Mouse (Mus musculus): ENCODE data around the gene Ktn1.

Ktn1 gene

DNA sequence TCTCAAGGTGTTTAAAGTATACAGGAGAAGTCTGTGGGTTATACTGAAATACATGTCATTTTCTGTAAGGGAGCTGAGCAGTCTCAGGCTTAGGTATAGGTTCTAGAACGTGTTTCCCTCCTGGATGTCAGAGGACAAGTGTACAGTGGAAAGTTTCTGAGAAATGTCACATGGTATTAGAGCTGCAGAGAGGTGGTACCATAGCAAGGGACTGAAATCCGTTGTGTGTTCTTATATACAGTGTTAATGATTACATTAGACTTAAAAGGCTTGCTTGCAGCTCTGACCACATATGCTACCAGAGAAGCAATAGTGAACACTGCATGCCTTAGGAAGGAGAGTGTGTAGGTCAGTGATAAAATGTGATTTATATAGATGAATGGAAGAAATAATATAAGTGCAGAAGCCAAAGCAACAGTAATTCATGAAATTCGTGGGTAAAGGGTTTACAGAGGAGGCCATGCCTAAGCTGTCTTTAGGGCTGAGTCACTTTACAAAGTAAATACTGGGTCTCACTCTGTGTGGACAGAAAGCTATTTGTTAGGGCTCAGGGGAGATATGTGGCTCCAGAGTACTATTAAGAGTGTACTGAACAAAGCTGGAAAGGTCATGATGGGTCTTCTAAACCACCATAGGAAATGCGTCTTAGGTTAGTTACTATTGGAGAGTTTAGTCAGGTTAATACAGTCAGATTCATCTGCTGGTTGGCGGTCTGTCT lies 17.0 kb downstream of the Ktn1 start:
- DNase-seq (ENCODE audit: low read depth, low spot score), result no peak

DNA sequence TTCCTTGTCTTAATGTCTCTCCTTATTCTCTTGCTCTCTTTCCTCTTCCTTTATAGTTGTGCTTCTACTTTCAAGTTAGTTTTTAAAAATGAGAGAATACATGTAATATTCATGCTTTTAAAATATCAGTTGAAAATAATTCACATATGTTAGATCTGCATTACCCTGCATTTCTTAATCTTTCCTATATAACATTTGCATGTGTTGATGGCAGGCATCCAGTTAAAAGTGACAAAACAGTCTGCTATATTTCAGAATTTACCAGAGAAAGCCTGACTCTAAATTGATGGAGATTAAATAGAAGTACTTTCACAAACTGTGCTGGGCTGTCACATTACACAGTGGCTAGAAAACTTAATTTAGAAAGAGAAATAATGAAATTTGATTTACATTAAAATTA lies 19.8 kb downstream of the Ktn1 start:
- DNase-seq (ENCODE audit: low read depth, low spot score), result no peak

DNA sequence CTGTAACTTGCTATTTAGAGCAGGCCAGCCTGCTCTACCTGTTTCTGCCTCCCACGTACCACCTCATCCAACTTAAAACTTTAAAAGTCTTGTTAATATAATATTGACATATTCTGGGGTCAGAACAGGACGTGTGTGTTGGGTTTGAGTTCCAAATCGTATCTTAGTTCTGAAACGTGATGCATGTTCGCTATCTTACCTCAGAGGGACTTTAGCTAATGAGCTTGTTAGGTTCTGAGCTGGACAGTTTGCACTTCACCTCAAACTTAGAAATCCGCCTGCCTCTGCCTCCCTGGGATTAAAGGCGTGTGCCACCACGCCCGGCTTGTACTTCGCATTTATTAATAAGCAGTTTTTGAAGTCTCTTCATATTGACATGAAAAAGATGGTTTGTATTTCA lies 34.6 kb downstream of the Ktn1 start:
- no peak for DNase-seq (ENCODE audit: low read depth, low spot score)

DNA sequence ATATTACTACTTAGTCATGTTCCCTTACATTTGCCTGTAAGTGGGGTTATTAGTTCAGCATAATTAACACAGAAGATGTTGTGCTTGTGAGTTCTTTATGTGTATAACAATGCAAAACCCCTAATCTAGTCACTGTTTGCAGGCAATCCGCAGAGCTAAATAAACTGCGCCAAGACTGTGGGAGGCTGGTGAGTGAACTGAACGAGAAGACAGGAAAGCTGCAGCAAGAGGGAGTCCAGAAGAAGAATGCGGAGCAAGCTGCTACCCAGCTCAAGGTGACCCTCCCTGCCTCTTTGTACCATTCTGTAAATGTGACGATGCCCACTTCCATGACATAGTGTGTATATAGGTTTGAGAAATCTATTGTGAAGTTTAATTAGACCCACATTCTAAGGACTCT lies 36.3 kb downstream of the Ktn1 start:
- DNase-seq (ENCODE audit: low read depth, low spot score), result no peak

DNA sequence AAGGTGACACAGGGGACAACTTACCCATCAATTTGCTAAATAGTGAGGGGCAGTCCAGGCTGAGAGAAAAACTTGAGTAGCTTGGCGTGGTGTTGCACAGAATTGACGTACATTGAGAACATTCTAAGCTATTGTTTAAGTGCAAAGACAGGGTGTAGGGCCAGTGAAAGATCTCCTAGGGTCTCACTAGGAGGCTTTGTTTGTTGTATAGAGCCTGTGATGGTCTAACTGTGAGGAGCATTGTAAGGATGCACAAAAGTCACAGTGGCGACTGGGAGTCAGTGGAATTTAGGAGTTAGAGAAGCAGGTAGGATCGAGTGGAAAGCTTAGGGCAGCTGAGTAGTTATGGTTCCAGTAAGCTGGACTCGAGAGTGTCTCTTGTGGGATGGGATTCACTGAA lies 50.9 kb downstream of the Ktn1 start:
- DNase-seq (ENCODE audit: low read depth, low spot score), result no peak

DNA sequence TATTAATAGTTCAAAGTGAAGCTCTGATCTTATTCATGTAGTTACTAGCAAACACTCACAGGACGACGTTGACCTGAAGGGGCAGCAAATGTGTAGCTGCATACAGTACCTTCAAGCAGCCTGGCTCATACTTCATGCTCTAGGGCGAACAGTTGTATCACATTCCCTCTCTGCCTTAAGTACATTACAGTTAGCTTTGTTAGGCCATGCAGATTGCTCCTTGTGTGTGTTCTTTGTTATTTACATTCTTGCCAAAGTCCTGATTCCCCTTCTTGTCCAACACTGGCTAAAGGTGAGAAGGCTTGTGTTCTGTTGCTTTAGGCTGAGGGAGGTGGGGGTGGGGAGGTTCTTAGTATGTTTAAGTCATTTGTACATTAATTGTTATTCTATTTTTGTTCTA lies 61.3 kb downstream of the Ktn1 start:
- no peak for DNase-seq (ENCODE audit: low read depth, low spot score)

DNA sequence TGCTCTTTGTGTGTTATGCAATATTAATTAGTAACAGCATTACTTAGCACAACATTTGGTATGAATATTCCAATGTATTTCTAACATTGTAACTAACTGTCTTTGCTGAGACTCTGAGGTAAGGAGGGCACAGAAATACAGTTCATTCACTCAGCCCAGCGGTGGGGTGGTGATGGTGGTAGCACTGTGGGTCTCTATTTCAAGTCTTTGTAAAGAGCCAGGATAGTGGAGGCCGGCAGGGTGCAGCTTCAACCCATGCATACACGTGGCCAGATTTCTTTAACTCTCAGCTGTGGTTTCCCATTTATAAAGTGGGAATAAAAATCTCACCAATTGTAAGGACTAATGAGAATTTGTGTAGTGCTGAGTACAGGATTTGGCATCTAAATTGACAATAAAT lies 67.5 kb downstream of the Ktn1 start:
- DNase-seq (ENCODE audit: low read depth, low spot score), result no peak

DNA sequence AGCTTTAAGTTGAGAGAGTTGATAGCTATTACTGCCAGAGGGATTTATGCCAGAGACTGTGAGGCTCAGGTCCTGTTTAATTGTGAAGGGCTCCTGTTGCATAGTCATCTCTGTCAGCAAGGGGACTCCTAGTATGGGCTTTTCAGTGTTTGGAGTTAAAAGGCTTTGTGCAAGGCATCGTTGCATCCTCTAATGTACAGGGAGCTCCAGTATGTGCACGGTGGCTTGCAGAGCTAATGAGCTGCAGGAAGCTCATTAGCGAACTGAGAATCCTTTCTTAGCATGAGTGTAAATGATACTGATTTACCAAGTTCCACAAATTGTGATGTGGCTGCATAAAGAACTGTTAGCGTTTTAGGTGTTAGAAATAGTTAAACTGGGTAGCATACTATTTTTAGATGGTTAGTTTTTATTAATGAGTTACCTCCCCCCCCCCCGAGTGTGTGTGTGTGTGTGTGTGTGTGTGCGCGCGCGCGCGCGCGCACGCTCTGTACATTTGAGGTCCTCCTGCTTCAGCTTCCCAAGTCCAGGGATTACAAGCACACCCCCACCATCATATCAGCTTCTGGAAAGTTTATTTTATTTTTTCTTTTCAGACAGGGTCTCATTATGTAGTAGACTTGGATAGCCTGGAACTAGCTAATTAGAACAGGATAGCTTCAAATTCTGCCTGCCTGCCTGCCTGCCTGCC lies 69.8 kb downstream of the Ktn1 start:
- no peak for DNase-seq (ENCODE audit: low read depth, low spot score)

DNA sequence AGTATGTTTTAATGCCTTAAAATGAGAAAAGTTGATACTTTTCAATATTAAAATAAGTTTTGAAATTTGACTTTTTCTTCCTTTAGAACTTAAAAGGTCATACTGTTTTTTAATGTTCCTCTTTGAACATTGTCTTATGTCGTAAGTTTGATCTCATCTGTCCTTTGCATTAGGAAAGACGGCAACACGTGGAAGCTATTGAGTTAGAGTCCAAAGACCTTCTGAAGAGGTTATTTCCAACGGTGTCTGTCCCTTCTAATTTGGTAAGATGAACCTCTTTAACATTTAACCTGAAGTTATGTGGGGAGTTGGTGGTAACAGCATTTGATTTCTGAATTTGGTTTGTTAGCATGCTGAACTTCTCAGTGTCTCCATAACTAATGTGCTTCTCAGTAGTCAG lies 71.8 kb downstream of the Ktn1 start:
- no peak for DNase-seq (ENCODE audit: low read depth, low spot score)

DNA sequence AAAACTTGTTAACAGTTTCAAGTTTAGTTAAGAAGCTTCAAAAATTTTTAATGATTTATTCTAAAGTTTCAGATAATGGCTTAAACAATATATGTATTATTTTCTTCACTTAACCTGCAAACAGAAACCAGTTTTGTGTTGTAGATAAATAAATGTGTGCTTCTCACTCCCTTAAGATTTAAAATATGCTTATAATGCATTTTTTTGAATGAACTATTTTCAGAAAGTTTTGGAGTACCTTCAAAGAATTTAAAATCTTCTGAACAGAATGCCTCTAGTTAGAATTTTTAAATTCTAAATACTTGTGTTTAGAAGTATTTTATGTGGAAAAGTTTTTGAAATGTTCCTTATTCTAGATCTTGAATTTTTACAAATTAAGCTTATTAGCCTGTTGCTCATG lies 74.8 kb downstream of the Ktn1 start:
- no peak for DNase-seq (ENCODE audit: low read depth, low spot score)

DNA sequence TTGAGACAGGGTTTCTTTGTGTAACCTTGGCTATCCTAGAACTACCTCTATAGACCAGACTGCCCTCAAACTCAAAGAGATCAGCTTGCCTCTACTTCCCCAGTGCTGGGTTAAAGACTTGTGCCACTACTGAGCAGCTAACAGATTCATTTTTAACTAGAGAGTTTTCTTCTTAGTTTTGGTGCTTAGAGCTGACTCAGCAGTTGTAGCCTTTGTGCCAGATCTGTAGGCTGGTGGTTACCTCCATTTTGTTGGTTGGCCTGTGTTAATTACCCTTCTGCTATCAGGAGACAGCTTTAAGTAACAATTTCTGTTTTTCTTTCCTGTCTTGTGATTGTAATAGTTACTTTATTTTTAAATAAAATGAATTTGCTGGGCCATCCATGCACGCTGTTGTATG lies 80.3 kb downstream of the Ktn1 start:
- DNase-seq (ENCODE audit: low read depth, low spot score), result no peak

DNA sequence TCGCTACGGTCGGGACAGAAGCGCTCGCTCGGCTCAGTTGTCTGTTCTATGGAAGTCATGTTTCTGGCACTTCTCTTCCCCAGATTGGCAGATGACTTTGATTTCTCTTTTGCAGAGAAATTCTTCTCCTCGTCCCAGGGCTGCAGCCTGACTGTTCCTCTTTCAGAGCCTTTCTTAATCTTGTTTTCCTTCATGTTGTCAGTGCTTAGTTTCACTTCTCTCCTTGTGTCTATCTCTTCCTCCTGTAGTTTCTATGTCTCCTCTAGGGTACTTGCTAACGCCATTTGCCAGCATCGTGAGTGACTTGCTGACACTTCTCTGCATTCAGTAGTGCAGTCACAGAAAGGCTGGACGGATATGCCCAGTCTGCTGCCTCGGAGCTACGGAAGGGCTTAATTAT lies 87.1 kb downstream of the Ktn1 start:
- no peak for DNase-seq (ENCODE audit: low read depth, low spot score)

DNA sequence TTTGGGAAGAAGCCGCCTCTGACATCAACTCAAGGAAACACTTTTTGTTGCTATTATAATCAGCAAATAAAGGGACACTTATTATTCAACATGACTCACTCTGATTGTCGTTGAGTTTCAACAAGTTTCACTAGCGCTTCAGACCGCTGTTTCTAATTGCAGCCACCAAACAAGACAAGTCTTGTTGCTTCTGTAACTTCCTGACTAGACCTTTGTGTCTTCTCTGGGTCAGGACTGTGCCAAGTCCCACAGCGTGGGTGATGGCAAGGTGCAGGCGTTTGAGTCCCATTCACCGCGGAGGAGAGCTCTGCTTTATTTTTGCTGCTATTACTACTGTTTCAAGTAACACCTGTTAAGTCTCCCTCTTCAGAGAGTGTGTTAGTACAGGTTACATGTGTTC lies 88.2 kb downstream of the Ktn1 start:
- DNase-seq (ENCODE audit: low read depth, low spot score), result no peak

DNA sequence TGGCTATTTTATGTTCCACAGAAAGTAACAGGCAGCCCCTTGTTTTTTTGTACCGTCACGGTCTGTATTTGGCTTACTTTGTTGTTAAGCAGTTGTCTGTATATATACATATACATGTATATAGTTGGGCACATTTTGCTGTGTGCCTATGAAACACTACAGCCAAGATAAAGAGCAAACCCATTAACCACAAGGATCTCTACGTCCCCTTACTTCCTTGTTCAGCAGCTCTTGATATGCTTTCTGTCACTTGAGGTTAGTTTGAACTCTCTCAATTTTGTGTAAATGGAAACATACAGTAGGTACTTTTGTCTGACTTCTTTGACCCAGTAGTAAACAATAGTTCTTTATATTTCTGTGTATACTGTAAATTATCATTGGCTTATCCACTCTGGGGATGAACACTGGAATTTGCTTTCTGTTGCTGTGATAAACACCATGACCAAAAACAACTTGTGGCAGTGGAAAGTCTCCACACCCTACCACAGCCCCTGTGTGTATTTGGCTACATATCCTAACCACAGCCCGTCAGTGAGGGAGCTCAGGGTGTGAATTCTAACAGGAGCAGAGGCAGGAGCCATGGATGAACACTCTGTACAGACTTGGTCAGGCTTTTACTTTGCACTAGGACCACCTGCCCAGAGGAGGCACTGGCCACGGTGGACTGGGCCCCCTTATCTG lies 92.2 kb downstream of the Ktn1 start:
- no peak for DNase-seq (ENCODE audit: low read depth, low spot score)

DNA sequence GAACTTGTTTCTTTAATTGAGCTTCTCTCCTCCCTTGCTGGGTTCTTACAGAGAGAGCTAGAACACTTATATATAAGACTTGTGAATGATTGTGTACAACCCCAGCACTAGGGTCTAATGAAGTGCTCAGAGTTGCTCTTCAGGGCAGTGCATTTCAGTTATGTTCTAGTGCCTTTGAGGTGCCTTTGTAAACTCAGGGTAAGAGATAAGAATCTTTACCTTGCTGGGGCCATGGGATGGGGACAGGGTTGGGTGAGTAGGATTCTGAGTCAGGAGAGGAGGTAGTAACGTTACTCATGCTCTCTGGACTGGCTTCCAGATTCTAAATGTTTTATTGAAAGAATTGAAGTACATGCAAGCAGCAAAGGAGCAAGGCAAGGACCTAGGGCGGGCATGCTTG lies 92.8 kb downstream of the Ktn1 start:
- DNase-seq (ENCODE audit: low read depth, low spot score), result no peak

DNA sequence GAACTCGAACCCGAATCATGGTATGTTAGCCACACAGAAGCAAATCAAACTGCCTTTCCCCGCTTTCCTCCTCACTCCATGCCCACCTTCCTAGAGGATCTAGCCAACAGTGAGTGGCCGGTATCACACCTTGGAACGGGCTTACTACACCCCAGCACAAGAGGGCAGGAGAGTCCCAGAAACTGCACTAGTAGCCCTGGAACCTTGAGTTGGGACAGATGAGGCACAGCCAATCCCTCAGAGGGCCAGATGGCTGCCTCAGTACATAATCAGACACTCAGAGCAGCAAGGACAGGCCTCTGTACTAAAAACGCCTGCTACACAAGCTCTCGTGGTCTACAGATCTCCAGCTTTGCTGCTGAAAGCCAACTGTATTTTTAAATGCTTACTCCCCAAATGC lies 94.4 kb downstream of the Ktn1 start:
- no peak for DNase-seq (ENCODE audit: low read depth, low spot score)

DNA sequence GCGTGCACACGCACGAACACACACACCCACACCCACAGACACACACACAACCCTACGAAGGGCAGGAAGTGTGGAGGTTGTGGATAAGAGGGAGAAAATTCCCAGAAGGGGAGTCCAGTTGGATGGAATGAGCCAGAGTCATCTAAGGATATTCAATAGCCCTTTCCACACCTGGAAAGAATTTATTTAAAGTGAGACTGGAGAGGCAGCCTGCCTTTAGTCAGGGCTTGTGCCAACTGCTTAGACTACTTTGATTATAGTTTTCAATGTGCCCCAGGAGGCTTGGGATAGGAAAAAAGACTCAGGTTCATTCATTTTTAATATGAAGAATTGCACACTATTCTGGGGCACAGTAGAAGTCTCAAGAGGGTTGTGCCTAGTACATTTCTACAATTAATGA lies 96.8 kb downstream of the Ktn1 start:
- DNase-seq (ENCODE audit: low read depth, low spot score), result no peak

DNA sequence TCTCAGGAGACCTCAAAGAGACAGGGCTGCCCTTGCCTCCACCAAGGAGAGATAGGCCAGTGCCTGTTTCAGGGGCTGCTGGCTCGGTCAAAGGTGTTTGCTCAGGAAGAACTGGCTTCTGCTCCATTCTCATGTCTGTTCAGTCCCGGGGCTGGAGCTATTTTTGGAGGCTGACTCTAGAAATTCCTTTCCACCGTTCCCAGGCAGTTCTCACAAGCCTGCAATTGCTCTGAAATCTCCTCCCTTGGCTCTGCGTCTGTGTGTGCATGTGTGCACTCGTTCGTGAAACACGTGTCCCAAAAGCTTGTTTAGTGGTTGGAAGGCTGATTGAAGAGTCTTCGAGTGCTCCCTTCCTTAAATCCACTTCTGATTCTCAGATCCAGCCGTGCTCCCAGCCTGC lies 99.3 kb downstream of the Ktn1 start:
- no peak for DNase-seq (ENCODE audit: low read depth, low spot score)

DNA sequence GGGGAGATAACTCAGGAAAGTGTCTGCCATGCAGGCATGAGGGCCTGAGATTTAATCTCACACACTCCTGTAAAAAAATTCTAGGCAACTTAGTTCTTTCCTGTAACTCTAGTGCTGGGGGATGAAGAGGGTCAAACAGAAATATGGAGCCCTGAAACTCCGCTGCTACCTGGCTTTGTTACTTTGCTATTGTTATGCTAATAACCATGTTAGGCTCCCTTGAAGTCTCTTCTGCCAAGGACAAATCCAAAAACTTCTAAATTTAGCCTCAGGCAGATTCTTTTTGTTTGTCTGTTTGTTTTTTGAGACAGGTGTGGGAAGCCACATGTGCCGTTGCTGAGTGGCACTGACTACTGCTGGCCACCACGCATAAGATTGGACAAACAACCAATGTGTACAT lies 100.5 kb downstream of the Ktn1 start:
- DNase-seq (ENCODE audit: low read depth, low spot score), result no peak

DNA sequence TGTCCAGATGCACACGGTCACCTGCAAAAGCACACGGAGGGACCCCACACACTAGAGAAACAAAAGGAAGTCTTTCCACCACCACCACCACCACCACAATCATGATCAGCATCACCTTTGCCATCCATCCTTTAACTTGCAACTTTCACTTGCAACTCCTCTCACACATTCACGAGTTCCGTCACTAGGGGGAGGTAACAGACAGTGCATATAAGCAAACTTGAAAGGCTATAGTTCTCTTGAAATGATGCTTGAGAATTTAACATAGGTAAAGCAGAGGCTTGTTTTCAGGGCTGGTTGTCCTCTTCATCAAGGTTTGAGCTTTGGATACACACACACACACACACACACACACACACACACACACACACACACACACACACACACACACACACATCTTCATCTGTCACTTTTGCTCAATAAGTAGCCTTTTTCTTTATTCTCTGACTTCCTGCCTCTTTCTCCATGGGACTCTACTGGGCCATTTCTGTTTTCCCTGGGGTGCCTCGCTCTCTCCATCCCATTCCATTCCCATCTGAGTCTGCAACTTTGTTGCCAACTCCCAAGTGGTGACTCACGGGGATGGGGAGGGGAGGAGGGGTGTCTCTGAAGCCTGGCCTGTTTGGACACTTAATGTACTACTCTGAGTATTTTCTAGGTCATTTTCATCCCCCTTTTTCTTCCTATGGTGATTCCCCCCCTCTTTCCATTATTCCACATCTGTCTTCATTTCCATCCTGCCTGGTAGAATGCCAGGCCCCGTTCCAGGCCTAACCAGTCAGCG lies 103.4 kb downstream of the Ktn1 start:
- peak; percentile 54 for DNase-seq (ENCODE audit: low read depth, low spot score)

DNA sequence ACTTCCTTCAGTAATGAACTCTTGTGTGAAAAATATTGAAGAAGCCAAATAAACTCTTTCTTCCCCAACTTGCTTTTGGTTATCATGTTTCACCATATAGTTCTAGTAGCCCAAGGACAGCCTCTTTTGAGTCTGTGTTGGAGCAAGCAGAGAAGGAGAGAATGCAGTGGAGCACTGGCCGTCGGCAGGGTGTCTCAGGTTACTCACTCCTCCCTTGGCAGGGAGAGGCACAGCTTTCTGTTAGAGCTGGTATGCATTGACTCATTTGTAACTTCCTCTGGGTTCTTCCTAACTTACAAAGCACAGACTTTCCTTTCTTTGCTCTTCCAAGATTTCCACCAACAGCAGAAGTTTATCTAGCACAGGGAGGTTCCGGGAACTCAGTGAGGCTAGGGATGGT lies 105.3 kb downstream of the Ktn1 start:
- DNase-seq (ENCODE audit: low read depth, low spot score), result no peak

DNA sequence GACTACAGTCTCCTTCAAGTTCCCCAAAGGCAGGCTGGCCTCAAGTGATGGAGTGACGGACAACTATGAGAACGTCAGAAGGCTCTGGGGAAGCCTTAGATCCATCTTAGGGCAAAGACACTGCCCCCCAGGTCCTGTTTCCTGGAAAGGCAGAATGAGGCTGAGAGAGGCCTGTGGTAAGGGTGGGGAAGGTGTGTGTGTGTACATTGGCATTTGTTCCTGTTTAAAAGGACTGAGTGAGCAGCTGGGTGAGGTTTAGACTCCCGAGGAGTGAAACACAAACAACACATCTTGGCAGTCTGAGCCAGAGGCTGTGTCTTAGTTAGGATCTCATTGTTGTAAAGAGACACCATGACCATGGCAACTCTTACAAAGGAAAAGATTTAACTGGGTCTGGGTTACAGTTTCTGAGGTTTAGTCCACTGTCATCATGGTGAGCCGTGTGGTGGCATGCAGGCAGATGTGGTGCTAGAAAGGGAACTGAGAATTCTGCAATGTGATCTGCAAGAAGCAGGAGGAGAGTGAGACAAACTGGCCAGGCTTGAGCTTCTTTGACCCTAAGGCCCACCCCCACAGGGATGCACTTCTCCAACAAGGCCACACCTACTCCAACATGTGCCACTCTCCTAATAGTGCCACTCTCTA lies 106.1 kb downstream of the Ktn1 start:
- no peak for DNase-seq (ENCODE audit: low read depth, low spot score)
